Mouse (Mus musculus): ENCODE measurements around the gene Ccar1. TPM values are rescaled to one million over a fixed set of nuclear protein-coding genes. Genes with fewer than 3 reads are reported as not detected.
"Not testable (repeated sequence)": the region's sequence is repeated elsewhere in the genome, so short reads cannot be mapped to it uniquely, and the experiment has no call there.

Gene Ccar1
- polyA plus RNA-seq, 1 experiment from 2014 or later = 88.7 TPM

DNA sequence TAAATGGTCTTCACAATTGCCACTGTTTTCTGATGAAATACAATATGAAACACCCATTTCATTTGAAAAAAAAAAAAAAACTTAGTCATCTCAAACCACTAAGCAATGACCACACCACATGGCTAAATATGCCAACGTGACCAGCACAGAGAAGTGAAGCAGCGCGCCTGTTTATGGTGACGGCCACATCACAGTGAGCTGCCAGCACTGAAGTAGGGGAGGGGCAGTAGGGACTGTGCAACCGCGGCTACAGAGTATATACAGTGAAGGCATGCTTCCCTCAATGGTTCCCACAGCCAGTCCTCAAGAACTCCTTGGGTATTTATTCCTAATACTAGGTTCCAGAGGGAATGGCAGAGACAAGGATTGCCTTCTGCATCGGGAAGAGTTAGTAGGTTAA lies 16.2 kb upstream of the Ccar1 start:
- Histone ChIP-seq H3K4me3 (ENCODE audit: low read depth, low read length) (no peak overlapping the region), H3K4me1 (ENCODE audit: control insufficient read depth, insufficient read depth, low read length) (no peaks in the 10 kb centered on the region), H3K4me2 (ENCODE audit: low read length) (no peak overlapping the region), H3K9ac (ENCODE audit: low read depth, low read length) (no peak overlapping the region), H3K27me3 (ENCODE audit: control insufficient read depth, insufficient read depth, low read depth, low read length) (no peaks in the 10 kb centered on the region), H3K27ac (ENCODE audit: low read length) (no peak overlapping the region), H3K9me3 (replicated peaks; ENCODE audit: control insufficient read depth, low read length, poor library complexity, severe bottlenecking) (no peaks in the 10 kb centered on the region), H3K36me3 (ENCODE audit: control insufficient read depth, insufficient read depth, low read length) (peaks cover 16% of the 10 kb centered on the region)
- ATAC-seq = no peak
- 92% methylated on average over 7 of the region's 7 CpGs for WGBS

DNA sequence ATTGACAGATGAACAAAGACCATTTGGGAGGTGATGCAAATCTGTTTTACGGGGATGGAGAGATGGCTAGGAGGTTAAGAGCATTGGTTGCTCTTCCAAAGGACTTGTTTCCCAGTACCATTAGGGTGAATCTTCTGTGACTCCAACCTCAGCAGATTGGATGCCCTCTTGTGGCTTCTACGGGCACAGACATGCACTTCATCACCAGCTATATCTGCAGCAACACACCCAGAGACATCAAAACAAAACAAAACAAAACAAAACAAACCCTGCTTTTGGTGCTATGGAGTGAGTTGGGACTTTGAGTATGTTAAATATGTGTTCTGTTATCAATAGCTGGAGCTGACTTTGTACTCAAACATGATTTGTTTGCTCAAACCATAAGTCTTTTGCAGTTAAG lies 12.0 kb upstream of the Ccar1 start:
- Histone ChIP-seq H3K4me1 (ENCODE audit: control insufficient read depth, insufficient read depth, low read length) (no peaks in the 10 kb centered on the region), H3K27me3 (ENCODE audit: control insufficient read depth, insufficient read depth, low read depth, low read length) (no peaks in the 10 kb centered on the region), H3K4me3 (ENCODE audit: low read depth, low read length) (no peak overlapping the region), H3K27ac (ENCODE audit: low read length) (no peak overlapping the region), H3K9me3 (replicated peaks; ENCODE audit: control insufficient read depth, low read length, poor library complexity, severe bottlenecking) (no peaks in the 10 kb centered on the region), H3K4me2 (ENCODE audit: low read length) (no peak overlapping the region), H3K9ac (ENCODE audit: low read depth, low read length) (no peak overlapping the region), H3K36me3 (ENCODE audit: control insufficient read depth, insufficient read depth, low read length) (no peaks in the 10 kb centered on the region)
- 79% methylated on average over 2 of the region's 2 CpGs for WGBS
- ATAC-seq = no peak

- no peak overlapping the region for H3K4me3 ChIP-seq (ENCODE audit: low read depth, low read length)
- no peaks in the 10 kb centered on the region for H3K4me1 ChIP-seq (ENCODE audit: control insufficient read depth, insufficient read depth, low read length)
- 98% methylated on average over 2 of the region's 2 CpGs for WGBS
- H3K27me3 ChIP-seq (ENCODE audit: control insufficient read depth, insufficient read depth, low read depth, low read length) = no peaks in the 10 kb centered on the region
- no peak overlapping the region for H3K27ac ChIP-seq (ENCODE audit: low read length)
- no peak for ATAC-seq
- no peak overlapping the region for H3K4me2 ChIP-seq (ENCODE audit: low read length)
- H3K36me3 ChIP-seq (ENCODE audit: control insufficient read depth, insufficient read depth, low read length) = no peaks in the 10 kb centered on the region
- H3K9me3 ChIP-seq (replicated peaks; ENCODE audit: control insufficient read depth, low read length, poor library complexity, severe bottlenecking) = no peaks in the 10 kb centered on the region
- H3K9ac ChIP-seq (ENCODE audit: low read depth, low read length) = no peak overlapping the region
Observed at GRCm38 (mm10) chr10:62803296-62803695, 11.2 kb upstream of the Ccar1 start.

DNA sequence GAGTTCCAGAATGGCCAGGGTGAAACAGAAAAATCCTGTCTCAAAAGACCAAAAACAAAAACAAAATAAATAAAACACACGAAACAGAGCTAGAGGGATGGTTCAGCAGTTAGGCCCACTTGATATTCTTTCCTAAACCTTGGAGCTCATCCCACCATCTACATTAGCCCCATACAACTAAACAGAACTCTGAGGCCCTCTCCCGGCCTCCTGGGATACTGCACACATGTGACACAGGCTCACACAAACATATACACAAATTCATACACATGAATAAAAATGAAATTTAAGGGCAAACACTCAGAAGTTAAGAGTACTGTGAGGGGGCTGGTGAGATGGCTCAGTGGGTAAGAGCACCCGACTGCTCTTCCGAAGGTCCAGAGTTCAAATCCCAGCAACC lies 2.1 kb upstream of the Ccar1 start:
- H3K27ac ChIP-seq (ENCODE audit: low read length) = no peak overlapping the region
- H3K4me1 ChIP-seq (ENCODE audit: control insufficient read depth, insufficient read depth, low read length) = peaks cover 8% of the 10 kb centered on the region; the same call in 1 of the 2 replicates
- WGBS = 95% methylated on average over 4 of the region's 4 CpGs
- H3K4me3 ChIP-seq (ENCODE audit: low read depth, low read length) = no peak overlapping the region
- H3K27me3 ChIP-seq (ENCODE audit: control insufficient read depth, insufficient read depth, low read depth, low read length) = no peaks in the 10 kb centered on the region
- H3K9me3 ChIP-seq (replicated peaks; ENCODE audit: control insufficient read depth, low read length, poor library complexity, severe bottlenecking) = no peaks in the 10 kb centered on the region
- peaks cover 2% of the 10 kb centered on the region; the same call in 1 of the 2 replicates for H3K36me3 ChIP-seq (ENCODE audit: control insufficient read depth, insufficient read depth, low read length)
- no peak overlapping the region for H3K9ac ChIP-seq (ENCODE audit: low read depth, low read length)
- ATAC-seq = no peak
- H3K4me2 ChIP-seq (ENCODE audit: low read length) = no peak overlapping the region

DNA sequence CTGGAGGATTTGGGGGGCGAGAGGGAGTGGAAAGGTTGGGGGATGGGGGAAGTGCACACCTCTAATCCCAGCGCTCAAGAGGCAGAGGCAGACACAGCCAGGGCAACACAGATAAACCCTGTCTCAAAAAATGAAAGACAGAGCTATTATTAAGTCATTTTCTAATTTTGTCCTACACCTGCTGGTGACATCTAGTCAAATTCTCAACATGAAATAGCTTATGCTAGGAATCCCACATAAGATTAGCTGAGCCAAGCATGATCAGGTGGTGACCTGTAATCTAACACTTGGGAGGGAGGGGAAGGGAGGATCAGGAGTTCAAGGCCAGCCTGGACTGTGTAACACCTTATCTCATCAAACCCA lies 986 bp upstream of the Ccar1 start:
- Histone ChIP-seq H3K27ac (ENCODE audit: low read length) (peak overlapping the region; percentile 93), H3K36me3 (ENCODE audit: control insufficient read depth, insufficient read depth, low read length) (peaks cover 7% of the 10 kb centered on the region), H3K4me3 (ENCODE audit: low read depth, low read length) (peak overlapping the region; percentile 98), H3K4me2 (ENCODE audit: low read length) (peak overlapping the region; percentile 56), H3K4me1 (ENCODE audit: control insufficient read depth, insufficient read depth, low read length) (peaks cover 8% of the 10 kb centered on the region; the same call in 1 of the 2 replicates), H3K9ac (ENCODE audit: low read depth, low read length) (peak overlapping the region; percentile 36; the same call in 1 of the 2 replicates), H3K27me3 (ENCODE audit: control insufficient read depth, insufficient read depth, low read depth, low read length) (no peaks in the 10 kb centered on the region), H3K9me3 (replicated peaks; ENCODE audit: control insufficient read depth, low read length, poor library complexity, severe bottlenecking) (no peaks in the 10 kb centered on the region)
- peak; percentile 39; the same call in 1 of the 2 replicates for ATAC-seq
- 24% methylated on average over 2 of the region's 2 CpGs for WGBS

DNA sequence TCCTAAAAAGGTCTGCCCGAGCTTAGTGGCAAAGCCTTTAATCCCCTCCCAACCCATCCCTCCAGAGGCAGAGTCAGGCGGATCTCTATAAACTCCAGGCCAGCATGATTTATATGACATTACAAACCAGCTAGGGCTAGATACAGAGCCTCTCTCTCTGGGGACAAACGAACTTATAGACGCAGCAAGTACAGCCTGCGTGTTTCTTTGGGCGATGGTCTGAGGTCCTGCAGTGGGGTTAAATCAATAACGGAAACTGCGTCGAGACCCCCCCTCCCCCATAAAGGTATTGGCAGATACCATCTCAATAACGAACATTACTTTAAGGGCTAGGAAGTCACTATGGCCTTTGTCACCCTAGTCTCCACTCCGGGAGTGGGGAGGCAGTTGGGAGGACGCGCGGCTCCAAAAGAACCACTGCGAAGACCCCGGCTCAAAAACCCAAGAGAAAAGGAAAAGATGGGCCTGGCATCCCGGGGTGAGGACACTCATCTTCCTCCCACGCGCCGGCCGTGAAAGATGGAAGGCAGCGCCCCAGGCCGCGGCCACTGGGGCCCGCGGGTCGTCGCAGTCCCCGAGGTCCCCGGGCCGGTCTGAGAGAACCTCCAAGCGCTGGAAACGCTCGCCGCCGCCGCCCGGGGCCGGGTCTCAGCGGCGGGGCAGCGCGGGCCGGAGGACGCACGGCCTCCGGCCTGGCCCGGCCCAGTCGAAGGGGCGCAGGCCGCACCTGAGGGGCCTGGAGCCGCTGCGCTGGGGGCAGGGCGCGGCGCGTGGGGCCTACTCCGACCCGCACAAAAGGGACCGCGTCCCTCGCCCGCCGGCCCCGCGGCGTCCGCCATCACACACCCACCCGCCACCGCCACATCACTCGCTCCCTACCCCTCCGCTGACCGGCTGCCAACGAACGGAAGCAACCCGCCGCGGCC lies 572 bp downstream of the Ccar1 start:
- ATAC-seq = peak; percentile 88
- Histone ChIP-seq H3K27ac (ENCODE audit: low read length) (peak overlapping the region; percentile 93), H3K9ac (ENCODE audit: low read depth, low read length) (peak overlapping the region; percentile 100), H3K4me3 (ENCODE audit: low read depth, low read length) (peak overlapping the region; percentile 98), H3K36me3 (ENCODE audit: control insufficient read depth, insufficient read depth, low read length) (peaks cover 16% of the 10 kb centered on the region), H3K27me3 (ENCODE audit: control insufficient read depth, insufficient read depth, low read depth, low read length) (no peaks in the 10 kb centered on the region), H3K4me2 (ENCODE audit: low read length) (peak overlapping the region; percentile 81), H3K9me3 (replicated peaks; ENCODE audit: control insufficient read depth, low read length, poor library complexity, severe bottlenecking) (no peaks in the 10 kb centered on the region), H3K4me1 (ENCODE audit: control insufficient read depth, insufficient read depth, low read length) (peaks cover 10% of the 10 kb centered on the region)
- 1% methylated on average over 62 of the region's 78 CpGs for WGBS

DNA sequence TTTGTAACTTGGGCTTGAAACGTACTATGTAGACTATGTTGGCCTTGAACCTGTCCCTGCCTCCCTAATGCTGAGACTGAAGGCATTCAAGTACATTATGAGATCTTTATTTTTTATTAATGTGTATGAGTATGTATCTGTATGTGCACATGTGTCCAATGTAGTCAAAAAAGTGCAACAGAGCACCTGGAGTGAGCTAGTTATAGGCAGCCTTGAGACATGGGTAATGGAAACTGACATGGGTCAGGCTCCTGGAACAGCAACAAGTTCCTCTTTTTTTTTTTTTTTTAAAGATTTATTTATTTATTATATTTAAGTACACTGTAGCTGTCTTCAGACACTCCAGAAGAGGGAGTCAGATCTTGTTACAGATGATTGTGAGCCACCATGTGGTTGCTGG lies 10.3 kb downstream of the Ccar1 start:
- WGBS = 90% methylated on average over 1 of the region's 1 CpGs
- not testable (repeated sequence) for ATAC-seq; H3K27ac ChIP-seq (ENCODE audit: low read length); H3K4me3 ChIP-seq (ENCODE audit: low read depth, low read length); H3K4me2 ChIP-seq (ENCODE audit: low read length); H3K9me3 ChIP-seq (replicated peaks; ENCODE audit: control insufficient read depth, low read length, poor library complexity, severe bottlenecking); H3K27me3 ChIP-seq (ENCODE audit: control insufficient read depth, insufficient read depth, low read depth, low read length); H3K4me1 ChIP-seq (ENCODE audit: control insufficient read depth, insufficient read depth, low read length); H3K9ac ChIP-seq (ENCODE audit: low read depth, low read length)
- peaks cover 59% of the 10 kb centered on the region for H3K36me3 ChIP-seq (ENCODE audit: control insufficient read depth, insufficient read depth, low read length)

- H3K27ac ChIP-seq (ENCODE audit: low read length) = no peak overlapping the region
- peaks cover 32% of the 10 kb centered on the region for H3K36me3 ChIP-seq (ENCODE audit: control insufficient read depth, insufficient read depth, low read length)
- H3K4me3 ChIP-seq (ENCODE audit: low read depth, low read length) = no peak overlapping the region
- H3K27me3 ChIP-seq (ENCODE audit: control insufficient read depth, insufficient read depth, low read depth, low read length) = no peaks in the 10 kb centered on the region
- ATAC-seq = no peak
- 93% methylated on average over 6 of the region's 6 CpGs for WGBS
- no peaks in the 10 kb centered on the region for H3K4me1 ChIP-seq (ENCODE audit: control insufficient read depth, insufficient read depth, low read length)
- no peak overlapping the region for H3K9ac ChIP-seq (ENCODE audit: low read depth, low read length)
- no peaks in the 10 kb centered on the region for H3K9me3 ChIP-seq (replicated peaks; ENCODE audit: control insufficient read depth, low read length, poor library complexity, severe bottlenecking)
- H3K4me2 ChIP-seq (ENCODE audit: low read length) = no peak overlapping the region
Observed at GRCm38 (mm10) chr10:62750781-62751180, 41.3 kb downstream of the Ccar1 start.

DNA sequence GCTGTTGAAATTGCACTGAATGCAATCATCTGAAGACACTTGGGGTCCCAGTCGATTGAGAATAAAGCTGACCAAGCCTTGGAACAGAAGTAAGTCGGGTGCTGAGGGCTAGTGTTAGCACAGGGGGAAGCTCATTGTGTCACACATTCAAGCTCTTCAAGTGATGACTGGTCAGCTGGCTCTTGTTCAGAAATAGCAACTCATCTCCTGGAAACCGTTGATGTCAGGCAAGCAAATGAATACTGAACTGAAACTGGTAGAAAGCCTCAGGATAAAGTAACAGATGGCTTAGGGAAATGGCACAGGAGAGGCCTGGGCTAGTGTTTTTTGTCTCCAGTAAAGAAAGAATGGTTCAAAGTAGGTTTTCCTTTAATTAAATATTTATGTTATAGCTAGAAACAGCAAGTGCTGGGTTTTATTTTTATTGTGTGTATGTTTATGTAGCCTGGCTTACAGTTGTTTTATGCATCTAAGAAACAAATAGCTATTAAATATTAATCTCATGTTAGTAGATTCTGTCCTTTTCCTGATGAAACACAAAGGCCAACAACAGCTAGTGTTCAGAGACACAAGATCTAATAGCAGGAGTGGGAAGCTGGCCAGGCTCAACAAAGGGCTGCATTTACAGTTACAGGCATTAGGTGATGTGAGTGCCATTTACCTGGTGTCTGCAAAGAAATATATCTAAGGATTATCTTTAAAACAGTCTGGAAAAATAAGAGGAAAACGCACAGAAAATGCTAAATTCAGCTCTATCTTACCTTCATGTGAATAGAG lies 51.9 kb downstream of the Ccar1 start:
- H3K27ac ChIP-seq (ENCODE audit: low read length) = peak overlapping the region; percentile 22; the same call in 1 of the 2 replicates
- WGBS = 53% methylated on average over 4 of the region's 4 CpGs
- H3K36me3 ChIP-seq (ENCODE audit: control insufficient read depth, insufficient read depth, low read length) = peaks cover 27% of the 10 kb centered on the region
- H3K4me3 ChIP-seq (ENCODE audit: low read depth, low read length) = no peak overlapping the region
- H3K4me2 ChIP-seq (ENCODE audit: low read length) = no peak overlapping the region
- H3K4me1 ChIP-seq (ENCODE audit: control insufficient read depth, insufficient read depth, low read length) = no peaks in the 10 kb centered on the region
- H3K27me3 ChIP-seq (ENCODE audit: control insufficient read depth, insufficient read depth, low read depth, low read length) = no peaks in the 10 kb centered on the region
- H3K9me3 ChIP-seq (replicated peaks; ENCODE audit: control insufficient read depth, low read length, poor library complexity, severe bottlenecking) = no peaks in the 10 kb centered on the region
- ATAC-seq = peak; percentile 62
- H3K9ac ChIP-seq (ENCODE audit: low read depth, low read length) = no peak overlapping the region
